In the genomic region with DNA sequence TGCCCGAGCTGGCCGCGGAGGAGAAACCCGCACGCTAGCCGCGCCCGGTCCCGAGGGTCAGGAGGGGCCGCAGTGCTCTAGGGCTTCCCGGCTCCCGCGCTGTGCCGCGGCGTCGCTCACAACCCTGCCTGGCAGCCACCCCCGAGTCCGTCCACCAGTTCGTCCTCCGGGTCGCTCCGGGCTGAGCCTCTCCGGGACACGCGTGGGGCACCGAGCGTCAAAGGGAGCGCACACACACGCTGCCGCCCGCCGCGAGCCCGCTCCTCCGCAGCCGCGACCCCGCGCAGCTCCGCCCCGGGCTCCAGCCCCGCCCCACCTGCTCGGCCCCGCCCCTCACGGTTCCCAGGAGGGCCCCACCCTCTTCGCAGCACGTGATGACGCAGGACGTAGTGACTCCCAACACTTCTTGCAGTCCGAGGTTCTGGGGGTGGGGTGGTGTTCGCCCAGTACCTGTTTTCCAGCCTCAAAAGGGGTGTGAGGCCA, we compare ENCODE assay signal across 8 mouse cellular contexts. TPM values are rescaled to one million over a fixed set of nuclear protein-coding genes. Genes with fewer than 3 reads are reported as not detected.
A peak's percentile ranks its signal among the peaks of the same experiment; 100 is the strongest.
DNase-seq lines count a peak whose midpoint lies in the region; ATAC-seq and TF ChIP-seq lines count a peak whose summit lies in the region.

A gene (minus strand): TSS at position 285 of the 483 bp plus-strand sequence.

- TF ChIP-seq CTCF in olfactory bulb, adult 2 months (IDR thresholded peaks at IDR 0.05; ENCODE audit: insufficient read depth, low read depth, low read length) = no peak

- H3K27me3 ChIP-seq in lung, embryonic 15.5 days = no peaks in the 10 kb centered on the region

- peak within 1 kb of the TSS; percentile 77 for H3K9ac ChIP-seq in lung, embryonic 15.5 days

- WGBS in lung, embryonic 15.5 days = under 1% methylated on average over 35 of the region's 52 CpGs
- WGBS in olfactory bulb, adult 2 months = under 1% methylated on average over 52 of the region's 52 CpGs

- H3K4me2 ChIP-seq in lung, embryonic 15.5 days = peak within 1 kb of the TSS; percentile 99

- DNase-seq in ES-CJ7 (ENCODE audit: low read depth, low spot score) = peak; percentile 88
- peak; percentile 85 for DNase-seq in cerebellum, adult 11-12 months
- DNase-seq in forelimb bud, embryonic 11.5 days (ENCODE audit: low read depth, low spot score) = peak; percentile 72
- peak; percentile 43 for DNase-seq in layer of hippocampus, adult 9-10 months (ENCODE audit: low spot score)
- peak; percentile 75 to 78 for DNase-seq in thymus, adult 18-20 months

- TF ChIP-seq POLR2A in olfactory bulb, adult 2 months (IDR thresholded peaks at IDR 0.05; ENCODE audit: insufficient read depth, low read depth, low read length) = 0 out of 2 replicates have a peak, but pooled peaks have one; percentile 14

- H3K9me3 ChIP-seq in lung, embryonic 15.5 days = no peaks in the 10 kb centered on the region

- peak within 1 kb of the TSS; percentile 81 for H3K4me3 ChIP-seq in lung, embryonic 15.5 days
- peak within 1 kb of the TSS; percentile 86 for H3K4me3 ChIP-seq in olfactory bulb, adult 2 months (ENCODE audit: insufficient read depth, low read depth, low read length)

- peaks cover 6% of the 10 kb centered on the region; the same call in 1 of the 2 replicates for H3K4me1 ChIP-seq in lung, embryonic 15.5 days
- H3K4me1 ChIP-seq in olfactory bulb, adult 2 months (ENCODE audit: control insufficient read depth, insufficient read depth, low read length) = no peaks in the 10 kb centered on the region

- peak; percentile 65 to 83 for ATAC-seq in hematopoietic stem cell, adult 5-6 weeks (replicated peaks in 1 of 2; ENCODE audit: insufficient read depth in 1 of 2, low FRiP score in 2 of 2, low TSS enrichment in 1 of 2, low read depth in 1 of 2, poor library complexity in 2 of 2, severe bottlenecking in 2 of 2)
- ATAC-seq in lung, embryonic 15.5 days (ENCODE audit: borderline replicate concordance, extremely low read depth, low FRiP score, low TSS enrichment) = peak; percentile 97

- peak within 1 kb of the TSS; percentile 81 for H3K27ac ChIP-seq in lung, embryonic 15.5 days
- no peak within 1 kb of the TSS for H3K27ac ChIP-seq in olfactory bulb, adult 2 months (ENCODE audit: insufficient read depth, low read depth, low read length)

- no peaks in the 10 kb centered on the region for H3K36me3 ChIP-seq in lung, embryonic 15.5 days

RNA-seq across cellular contexts. Expression of the gene that starts here (rescaled TPM):
- 5.2 and 6.8 TPM in 2 replicates for total RNA-seq in hematopoietic stem cell, adult 5-6 weeks (2017)
- 19.9 and 23.5 TPM in 2 replicates for polyA plus RNA-seq in lung, embryonic 15.5 days (2015; fragmentation: Nextera tagmentation; extraction: Ambion mirVana)
- not detected in 2 replicates for polyA plus RNA-seq in olfactory bulb, adult 2 months (2012; ENCODE audit: insufficient read depth, insufficient read length, low replicate concordance, missing spikeins)

Comparison
In these comparisons a context has a peak if more than half of its experiments do, and no peak if none do; other contexts are left out.
1. RNA of the gene that starts here (polyA plus RNA-seq): 19.9 to 23.5 TPM in lung, embryonic 15.5 days; not detected in olfactory bulb, adult 2 months; every median in the first group is over 10 times any median in the second.
2. Peak in every context shown above with its lines, with median percentiles within 50 percentile points of each other: DNase-seq.